Mouse (Mus musculus): Measurements from ENCODE around the gene Scnn1a.
A peak's percentile ranks its signal among the peaks of the same experiment; 100 is the strongest.

Gene Scnn1a

DNA sequence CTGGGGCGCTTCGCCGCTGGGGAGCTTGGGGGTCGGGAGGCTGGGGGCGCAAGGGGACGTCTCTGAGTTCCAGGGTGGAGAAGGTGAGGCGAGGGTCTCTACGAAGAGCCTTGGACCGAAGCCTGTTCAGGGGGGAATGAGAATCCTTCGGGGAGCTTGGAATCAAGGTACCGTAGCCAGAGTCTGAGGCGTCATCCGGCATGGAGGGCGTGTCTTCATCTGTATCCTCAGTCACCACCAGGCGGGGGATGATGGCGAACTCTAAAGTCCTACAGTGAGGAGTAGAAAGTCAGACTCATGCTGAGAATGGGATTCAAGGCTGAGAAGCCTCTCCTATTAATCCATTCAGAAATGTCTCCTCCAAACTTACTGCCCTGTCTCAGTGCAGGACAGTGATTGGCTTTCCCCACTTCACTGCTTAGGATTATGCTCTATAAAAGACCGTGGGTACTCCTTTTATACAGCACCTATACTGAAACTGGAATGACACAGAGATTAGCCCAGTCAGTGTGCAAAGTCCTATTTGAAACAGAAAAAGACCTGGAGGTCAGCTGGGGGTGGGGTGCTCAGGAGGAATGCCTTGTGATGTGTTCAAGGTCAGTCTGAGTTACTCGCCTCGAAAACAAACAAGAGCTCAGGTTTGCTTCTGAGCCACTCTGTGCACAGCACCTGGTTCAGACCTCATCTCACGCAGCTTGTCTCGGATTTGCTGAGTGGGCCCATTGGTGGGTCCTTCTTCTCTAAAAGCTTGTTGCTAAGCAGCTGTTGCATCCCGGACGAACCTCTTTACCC is 43.2 kb downstream of the Scnn1a start:
- DNase-seq = no peak

DNA sequence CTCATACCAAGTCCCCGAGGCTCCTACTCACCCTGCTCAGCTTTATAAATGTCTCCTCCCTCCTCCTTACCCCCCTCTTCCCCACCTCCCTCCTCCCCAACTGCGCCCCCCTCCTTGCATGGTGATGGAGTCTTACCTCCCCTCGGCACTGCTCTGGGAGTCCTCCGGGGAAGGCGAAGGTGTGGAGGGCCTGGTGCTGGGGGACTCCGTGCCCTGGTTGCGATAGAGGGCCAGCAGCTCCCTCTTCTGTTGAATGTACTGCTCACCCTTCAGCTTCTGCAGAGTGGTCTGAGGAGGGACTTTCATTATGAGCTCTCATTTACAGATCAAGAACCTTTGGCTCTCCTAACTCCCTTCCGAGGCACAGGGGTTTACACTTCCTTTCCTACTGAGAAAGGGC is 44.0 kb downstream of the Scnn1a start:
- no peak for DNase-seq

DNA sequence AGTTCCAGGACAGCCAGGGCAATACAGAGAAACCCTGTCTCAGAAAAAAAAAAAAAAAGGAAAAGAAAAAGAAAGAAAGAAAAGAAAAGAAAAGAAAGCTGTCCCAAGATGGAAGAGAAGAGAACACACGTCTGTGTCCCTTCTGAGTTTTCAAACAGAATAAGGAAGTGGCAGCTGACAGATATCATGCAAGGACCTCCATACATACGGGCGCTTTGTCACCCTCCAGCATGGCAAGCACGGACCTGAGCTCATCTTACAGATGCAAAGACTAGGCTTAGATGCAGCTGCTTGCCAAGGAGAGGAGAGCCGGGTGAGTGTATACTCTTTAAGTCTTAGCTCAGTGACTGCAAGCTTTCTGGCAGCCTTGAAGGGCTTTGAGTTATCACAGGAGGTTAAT is 45.1 kb downstream of the Scnn1a start:
- no peak for DNase-seq

DNA sequence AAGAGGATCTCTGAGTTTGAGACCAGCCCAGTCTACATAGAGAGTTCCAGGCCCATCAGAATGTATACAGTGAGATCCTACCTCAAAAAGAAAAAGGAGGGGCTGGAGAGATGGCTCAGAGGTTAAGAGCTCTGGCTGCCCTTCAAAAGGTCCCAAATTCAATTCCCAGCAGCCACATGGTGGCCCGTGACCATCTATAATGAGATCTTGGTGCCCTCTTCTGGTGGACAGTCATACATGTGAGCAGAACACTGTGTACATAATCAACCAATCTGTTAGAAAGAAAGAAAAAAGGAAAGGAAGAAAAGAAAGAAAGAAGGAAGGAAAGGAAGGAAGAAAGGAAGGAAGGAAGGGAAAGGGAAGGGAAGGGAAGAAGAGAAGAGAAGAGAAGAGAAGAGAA is 45.7 kb downstream of the Scnn1a start:
- DNase-seq = no peak

DNA sequence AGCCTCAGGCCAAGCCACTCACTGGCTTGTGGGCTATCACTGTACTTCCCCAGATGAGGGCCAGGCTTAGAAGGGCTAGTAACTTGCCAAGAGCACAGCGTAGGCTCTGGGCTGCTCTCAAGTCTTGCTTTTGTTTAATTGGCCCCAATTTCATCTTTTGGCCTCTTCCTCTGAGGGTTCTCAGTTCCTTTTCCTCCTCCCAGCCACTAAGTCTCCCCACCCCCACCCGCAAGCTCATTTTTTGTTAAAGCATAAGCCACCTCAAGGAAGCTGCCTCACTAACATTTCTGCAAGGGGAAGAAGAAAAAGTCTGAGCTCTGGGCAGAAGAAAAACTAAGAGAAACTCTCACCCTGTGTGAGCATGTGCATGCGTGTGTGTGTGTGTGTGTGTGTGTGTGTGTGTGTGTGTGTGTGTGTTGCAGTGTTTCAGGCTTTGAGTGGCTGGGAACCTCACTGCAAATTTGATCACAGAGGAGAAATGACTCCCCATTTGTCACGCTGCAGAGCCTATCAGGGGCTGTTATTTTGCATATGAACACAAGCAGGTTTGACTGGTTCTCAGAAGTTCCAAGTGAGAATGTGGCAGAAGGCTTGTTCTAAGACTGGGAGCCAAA is 47.4 kb downstream of the Scnn1a start:
- no peak for DNase-seq

DNA sequence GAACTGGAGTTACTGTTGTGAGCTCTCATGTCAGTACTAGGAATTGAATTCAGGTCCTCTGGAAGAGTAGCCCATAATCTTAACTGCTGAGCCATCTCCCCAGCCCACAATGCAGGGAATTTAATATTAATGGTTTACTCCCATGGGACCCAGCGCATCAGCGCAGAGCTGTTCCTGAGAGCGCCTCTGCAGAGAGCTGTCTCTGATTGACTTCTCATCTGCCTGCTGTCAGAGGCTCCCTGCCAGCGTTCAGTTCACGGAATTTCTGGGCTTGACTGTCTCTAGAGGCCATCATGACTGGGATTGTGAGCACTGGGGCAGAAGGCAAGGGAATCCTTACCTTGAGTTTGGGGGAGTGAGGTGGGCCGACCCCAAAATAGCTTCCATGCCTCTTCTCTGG is 56.6 kb downstream of the Scnn1a start:
- no peak for DNase-seq

DNA sequence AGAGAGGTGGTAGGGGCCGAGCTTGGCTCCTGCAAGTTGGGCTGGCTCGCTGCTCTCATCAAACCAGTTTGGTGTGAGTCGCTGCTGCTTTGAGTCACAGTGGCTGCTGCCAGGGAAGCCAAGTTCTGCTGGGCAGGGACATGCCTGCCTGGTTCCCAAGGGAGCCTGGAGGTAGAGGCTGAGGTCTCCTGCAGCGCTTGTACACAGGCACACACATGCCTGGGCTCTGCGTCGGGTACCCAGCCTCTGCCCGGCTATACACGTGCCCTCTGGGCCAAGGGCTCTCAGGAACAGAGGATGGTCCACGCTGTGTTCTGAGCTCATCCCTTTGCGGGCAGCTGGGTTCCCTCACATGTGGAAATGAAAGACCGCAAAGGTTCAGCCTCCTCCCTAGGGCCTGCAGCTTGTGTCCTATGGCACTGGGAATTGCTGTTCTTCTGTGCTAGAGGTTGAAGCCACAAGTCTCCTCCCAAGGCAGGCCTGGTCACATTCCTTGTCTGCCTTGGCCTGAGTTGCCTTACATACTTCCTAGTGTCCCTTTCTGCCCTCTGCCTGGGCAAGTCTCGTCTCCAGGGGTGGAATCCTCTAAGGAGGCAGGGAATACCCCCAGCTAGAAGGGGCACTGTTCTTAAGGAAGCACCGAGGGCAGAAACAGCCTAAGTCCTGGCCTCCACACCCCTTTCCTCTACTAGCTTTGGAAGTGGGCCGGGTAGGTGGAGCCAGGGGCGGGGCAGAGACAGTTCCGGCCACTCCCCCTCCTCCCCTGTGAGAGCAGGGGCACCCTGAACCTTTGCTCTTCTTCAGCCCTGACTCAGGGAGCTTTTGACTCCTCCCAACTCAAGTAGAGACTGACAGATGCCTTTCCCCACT is 57.4 kb downstream of the Scnn1a start:
- DNase-seq = peak; percentile 82

DNA sequence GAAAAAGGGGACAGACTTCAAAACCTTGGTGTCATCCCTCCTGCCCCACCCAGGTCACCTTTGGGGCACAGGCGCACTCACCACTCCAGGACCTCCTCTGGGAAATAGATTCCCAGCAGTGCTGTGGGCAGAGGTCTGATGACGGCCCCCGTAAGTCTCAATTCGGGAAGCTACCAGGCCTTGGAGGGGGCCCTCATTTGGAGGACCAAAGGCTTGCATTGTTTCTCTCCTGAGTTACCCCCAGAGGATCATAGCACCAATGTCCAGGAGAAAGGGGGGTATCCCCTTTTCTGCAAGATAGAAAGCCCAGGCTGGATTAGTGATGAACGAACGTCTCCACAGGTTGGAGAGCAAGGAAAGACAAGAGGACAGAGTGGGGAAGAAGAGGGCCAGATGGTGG is 58.2 kb downstream of the Scnn1a start:
- DNase-seq = no peak

DNA sequence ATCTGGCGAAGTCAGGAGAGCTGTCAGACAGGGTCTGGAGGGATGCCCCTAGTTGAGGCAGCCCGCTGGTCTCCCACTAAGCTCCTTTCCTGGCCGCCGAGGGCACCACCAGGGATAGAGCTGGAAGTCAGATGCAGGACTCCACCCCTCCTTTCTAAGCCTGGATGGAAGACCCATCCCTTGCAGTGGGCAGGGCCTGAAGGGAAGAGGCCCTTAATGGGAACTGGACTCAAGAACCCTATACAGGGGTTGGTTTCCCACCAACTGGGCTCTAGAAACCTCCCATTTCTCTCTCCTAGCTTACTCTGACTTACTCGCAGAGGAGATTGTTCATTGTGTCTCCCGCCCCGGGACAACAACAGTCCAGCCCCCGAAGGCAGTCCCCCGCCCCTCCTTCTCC is 59.3 kb downstream of the Scnn1a start:
- no peak for DNase-seq

DNA sequence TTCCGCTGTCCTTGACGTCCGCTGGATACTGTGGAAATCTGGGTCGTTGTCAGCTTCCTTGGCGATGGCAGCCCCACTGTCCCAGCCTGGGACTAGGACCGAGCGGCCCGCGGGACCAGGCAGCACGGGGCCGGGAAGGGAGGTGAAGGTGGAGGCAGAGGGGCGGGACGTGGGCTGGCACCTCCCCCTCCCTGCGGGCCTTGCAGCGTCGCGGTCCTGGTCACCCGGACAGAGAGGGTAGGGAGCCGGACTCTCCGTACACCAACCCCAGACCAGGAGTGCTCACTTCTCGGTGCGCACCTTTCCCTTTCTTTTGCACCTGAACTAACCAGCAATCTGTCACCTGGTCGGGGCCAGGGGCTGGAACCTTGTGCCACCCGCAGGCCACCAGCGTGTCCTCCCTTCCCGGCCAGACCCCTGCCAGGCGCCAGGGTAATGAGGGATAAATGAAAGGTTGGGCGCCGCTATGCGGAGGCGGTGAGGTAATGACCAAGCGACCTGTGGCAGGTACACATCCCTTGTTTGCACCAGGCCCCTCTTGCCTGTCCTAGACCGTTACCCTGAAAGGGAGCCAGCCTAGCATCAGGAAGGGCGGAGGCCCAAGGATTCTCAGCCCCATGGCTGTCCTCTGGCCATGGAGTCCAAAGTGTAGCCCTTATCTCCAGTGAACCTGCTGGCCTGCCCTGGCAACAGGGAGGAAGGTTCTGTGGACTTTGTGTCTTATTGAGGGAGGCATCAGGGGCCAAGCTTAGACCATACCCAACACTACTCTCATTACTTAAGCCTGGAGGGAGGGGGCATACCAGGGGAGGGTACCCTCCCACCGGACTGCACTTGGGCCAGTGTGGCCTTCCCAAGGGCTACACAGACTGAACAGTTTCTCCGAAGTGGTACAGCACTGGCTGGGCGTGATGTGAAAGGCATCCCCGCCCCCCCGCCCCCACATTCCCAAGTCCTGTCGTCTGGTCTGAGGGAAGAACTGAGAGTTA is 60.2 kb downstream of the Scnn1a start, which contains the start of gene Plekhg6:
TSS of gene Plekhg6 (minus strand) at position 422 of the 989 bp plus-strand sequence.
- peak; percentile 47 for DNase-seq

DNA sequence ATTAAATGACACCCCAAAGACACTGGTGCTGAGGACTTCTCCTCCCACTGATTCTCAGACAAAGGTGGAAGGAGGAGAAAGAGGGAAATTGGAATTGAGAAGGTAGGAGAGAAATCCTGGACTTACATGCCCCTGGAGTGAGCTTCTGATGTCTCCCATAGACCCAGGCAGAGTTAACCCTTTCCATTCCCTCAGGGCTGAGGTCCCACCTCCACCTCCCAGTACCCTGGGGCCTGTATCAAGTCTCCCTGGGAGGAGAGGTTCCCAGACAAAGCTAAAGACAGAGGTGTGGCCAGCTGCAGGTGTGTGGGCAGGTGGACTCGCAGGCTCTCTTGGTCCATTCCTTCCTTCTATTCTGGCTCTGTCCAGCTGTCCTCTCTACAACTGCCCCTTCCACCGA is 61.6 kb downstream of the Scnn1a start:
- DNase-seq = no peak

DNA sequence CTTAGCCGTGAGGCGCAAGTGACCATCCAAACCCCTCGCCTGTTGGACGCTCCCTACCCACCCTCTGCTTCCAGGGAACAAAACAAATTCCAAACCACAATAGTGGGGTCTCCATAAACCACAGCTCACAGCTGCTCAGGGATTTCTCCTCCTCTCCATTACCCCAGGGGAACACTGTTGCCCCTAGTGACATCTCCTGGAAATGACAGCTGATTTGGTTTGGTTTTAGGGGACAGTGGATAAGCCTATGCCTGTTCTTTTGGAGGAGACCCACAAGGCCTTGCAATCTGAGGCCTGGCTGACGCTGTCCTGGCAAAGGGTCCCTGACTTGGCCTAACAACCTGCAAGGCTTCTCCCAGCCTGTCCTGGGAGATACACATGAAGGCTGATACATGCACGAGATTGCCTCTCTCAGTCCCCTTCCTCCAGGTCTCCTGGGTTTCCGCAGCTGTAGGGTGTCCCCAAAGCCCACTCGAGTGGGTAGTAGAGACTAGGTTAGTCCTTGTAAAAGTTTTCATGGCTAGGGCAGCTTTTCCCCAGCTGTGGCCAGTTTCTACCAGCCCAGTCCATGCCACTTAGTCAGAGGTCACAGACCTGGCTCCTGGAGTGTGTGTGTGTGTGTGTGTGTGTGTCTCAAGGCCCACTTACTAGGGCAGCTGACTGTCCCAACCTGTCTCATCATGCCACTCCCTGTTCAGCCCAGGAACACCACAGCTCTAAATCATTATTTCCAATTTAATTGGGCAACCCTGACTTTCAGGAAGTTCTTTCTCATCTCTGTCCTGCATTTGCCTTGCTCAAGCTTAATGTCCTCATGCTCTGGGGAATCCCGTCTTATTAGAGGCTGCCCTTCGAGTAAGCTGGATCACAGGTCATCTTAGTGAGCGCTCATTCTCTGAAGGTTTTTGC is 64.9 kb downstream of the Scnn1a start:
- peak; percentile 46 for DNase-seq

DNA sequence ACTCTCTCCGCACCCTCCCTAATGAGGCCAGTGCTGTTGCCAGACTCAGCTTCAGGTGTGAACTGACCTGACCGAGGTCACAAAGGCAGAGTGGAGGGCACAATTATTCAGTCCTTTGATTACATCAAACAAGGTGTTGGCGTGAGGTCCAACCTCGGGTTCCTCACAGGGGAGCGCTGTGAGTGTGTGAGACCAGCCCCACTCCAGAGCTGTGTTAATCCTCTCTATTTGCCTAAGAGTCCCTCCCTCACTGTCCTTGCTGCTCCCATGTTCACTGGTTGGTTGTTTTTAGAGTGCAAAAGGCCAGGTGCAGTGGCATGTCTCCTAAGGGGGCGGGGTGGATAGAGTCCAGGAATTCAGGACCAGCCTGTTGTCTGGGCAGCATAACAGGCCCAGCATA is 65.6 kb downstream of the Scnn1a start:
- no peak for DNase-seq

DNA sequence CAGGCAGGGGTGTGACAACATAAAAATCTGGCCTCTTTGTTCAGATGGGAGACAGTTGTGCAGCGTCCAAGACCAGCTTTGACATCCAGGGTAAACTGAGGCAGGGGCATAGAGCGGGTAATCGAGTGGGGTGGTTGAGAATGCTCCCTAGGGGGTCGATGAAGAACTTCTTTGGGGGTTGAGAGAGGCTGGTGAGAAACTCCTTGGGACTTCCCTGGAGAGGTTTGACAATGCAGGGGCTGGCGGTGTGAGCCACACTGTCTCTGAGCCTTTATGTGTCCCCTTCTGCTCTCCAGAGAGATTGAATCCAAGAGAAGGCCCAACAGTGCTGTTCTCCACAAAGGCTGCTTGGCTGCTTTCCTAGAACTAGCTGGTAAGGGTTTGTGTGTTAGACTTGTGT is 69.4 kb downstream of the Scnn1a start:
- DNase-seq = no peak

All from lung, postnatal 14 days (tissue).